Mouse (Mus musculus) embryonic facial prominence, embryonic 13.5 days (tissue): ENCODE measurements at regions not wholly inside any gene's neighbourhood (a gene's known extent, or its start where the extent isn't known, plus 50 kb on each side); places are given as distances from the start of the nearest gene placed in this dataset.

Source experiments
- ATAC-seq: fragments of 200-750 bp; cut with Nextera tagmentation; 2 replicates; pipeline ENCODE4 v1.8.0; 2017; ENCODE audit warnings: low read depth; ENCODE audit not compliant: insufficient number of reproducible peaks, insufficient read depth, low FRiP score, low TSS enrichment
- H3K27ac ChIP-seq: fragments of 300-500 bp; sonication (generic); 2 replicates; pipeline ENCODE4 v1.5.1; 2015; ENCODE audit warnings: moderate library complexity, mild to moderate bottlenecking, inconsistent platforms
- H3K27me3 ChIP-seq: fragments of 300-500 bp; sonication (generic); 2 replicates; pipeline ENCODE4 v1.6.1; 2015; ENCODE audit warnings: mild to moderate bottlenecking, inconsistent platforms
- H3K36me3 ChIP-seq: fragments of 300-500 bp; sonication (generic); 2 replicates; pipeline ENCODE4 v1.6.1; 2015; ENCODE audit warnings: mild to moderate bottlenecking, inconsistent platforms
- H3K4me1 ChIP-seq: fragments of 300-500 bp; sonication (generic); 2 replicates; pipeline ENCODE4 v1.6.1; 2015; ENCODE audit warnings: inconsistent platforms
- H3K4me2 ChIP-seq: fragments of 300-500 bp; sonication (generic); 2 replicates; pipeline ENCODE4 v1.6.1; 2015; ENCODE audit warnings: moderate library complexity, mild to moderate bottlenecking, inconsistent platforms
- H3K4me3 ChIP-seq: fragments of 300-500 bp; sonication (generic); 2 replicates; pipeline ENCODE4 v1.5.1; 2015; ENCODE audit warnings: mild to moderate bottlenecking, inconsistent platforms
- H3K9ac ChIP-seq: fragments of 300-500 bp; sonication (generic); 2 replicates; pipeline ENCODE4 v1.6.1; 2015; ENCODE audit warnings: mild to moderate bottlenecking, inconsistent platforms
- H3K9me3 ChIP-seq: fragments of 300-500 bp; sonication (generic); 2 replicates; pipeline ENCODE4 v1.6.1; 2016; ENCODE audit warnings: inconsistent platforms
- WGBS: fragments of 180-500 bp; shearing (Covaris S2); methylation state at CpG from one replicate; pipeline ENCODE4 v1.1.7; 2015; ENCODE audit warnings: mixed read lengths; 5-methylcytosine and 5-hydroxymethylcytosine counted together

GRCm38 (mm10) chr1:128798721-128799120, 206.6 kb upstream of the Cxcr4 start:
- 60% methylated on average over 4 of the region's 4 CpGs for WGBS
- Histone ChIP-seq H3K9ac (no peak overlapping the region), H3K4me1 (peaks cover 4% of the 10 kb centered on the region), H3K9me3 (peaks cover 2% of the 10 kb centered on the region; the same call in 1 of the 2 replicates), H3K36me3 (no peaks in the 10 kb centered on the region), H3K27ac (no peak overlapping the region), H3K27me3 (peaks cover 3% of the 10 kb centered on the region; the same call in 1 of the 2 replicates), H3K4me2 (no peak overlapping the region), H3K4me3 (no peak overlapping the region)
- ATAC-seq = no peak

GRCm38 (mm10) chr1:128795654-128796053, 203.6 kb upstream of the Cxcr4 start:
- H3K36me3 ChIP-seq = no peaks in the 10 kb centered on the region
- H3K27me3 ChIP-seq = no peaks in the 10 kb centered on the region
- no peak overlapping the region for H3K27ac ChIP-seq
- ATAC-seq = no peak
- H3K4me2 ChIP-seq = no peak overlapping the region
- H3K4me3 ChIP-seq = no peak overlapping the region
- no peaks in the 10 kb centered on the region for H3K4me1 ChIP-seq
- H3K9me3 ChIP-seq = peaks cover 2% of the 10 kb centered on the region; the same call in 1 of the 2 replicates
- WGBS = 73% methylated on average over 6 of the region's 6 CpGs
- no peak overlapping the region for H3K9ac ChIP-seq

- Histone ChIP-seq H3K4me3 (no peak overlapping the region), H3K36me3 (no peaks in the 10 kb centered on the region), H3K27ac (no peak overlapping the region), H3K4me1 (no peaks in the 10 kb centered on the region), H3K9me3 (no peaks in the 10 kb centered on the region), H3K9ac (no peak overlapping the region), H3K4me2 (no peak overlapping the region), H3K27me3 (no peaks in the 10 kb centered on the region)
- ATAC-seq = no peak
- WGBS = 88% methylated on average over 6 of the region's 6 CpGs
These were observed 198.8 kb upstream of the Cxcr4 start for GRCm38 (mm10) chr1:128790881-128791280.

GRCm38 (mm10) chr1:128789567-128790335, 197.7 kb upstream of the Cxcr4 start:
- Histone ChIP-seq H3K27ac (no peak overlapping the region), H3K4me2 (no peak overlapping the region), H3K9me3 (no peaks in the 10 kb centered on the region), H3K9ac (no peak overlapping the region), H3K27me3 (no peaks in the 10 kb centered on the region), H3K4me3 (no peak overlapping the region), H3K36me3 (no peaks in the 10 kb centered on the region), H3K4me1 (no peaks in the 10 kb centered on the region)
- 64% methylated on average over 3 of the region's 3 CpGs for WGBS
- ATAC-seq = no peak

GRCm38 (mm10) chr1:128788227-128788626, 196.1 kb upstream of the Cxcr4 start:
- H3K9ac ChIP-seq = no peak overlapping the region
- no peak overlapping the region for H3K27ac ChIP-seq
- no peaks in the 10 kb centered on the region for H3K9me3 ChIP-seq
- H3K4me1 ChIP-seq = no peaks in the 10 kb centered on the region
- H3K36me3 ChIP-seq = no peaks in the 10 kb centered on the region
- no peak overlapping the region for H3K4me2 ChIP-seq
- no peak overlapping the region for H3K4me3 ChIP-seq
- ATAC-seq = no peak
- H3K27me3 ChIP-seq = no peaks in the 10 kb centered on the region
- 65% methylated on average over 6 of the region's 6 CpGs for WGBS

- Histone ChIP-seq H3K4me2 (no peak overlapping the region), H3K9me3 (no peaks in the 10 kb centered on the region), H3K4me1 (no peaks in the 10 kb centered on the region), H3K27me3 (no peaks in the 10 kb centered on the region), H3K27ac (no peak overlapping the region), H3K9ac (no peak overlapping the region), H3K4me3 (no peak overlapping the region), H3K36me3 (no peaks in the 10 kb centered on the region)
- no peak for ATAC-seq
- 85% methylated on average over 14 of the region's 14 CpGs for WGBS
These were observed 195.0 kb upstream of the Cxcr4 start for GRCm38 (mm10) chr1:128786941-128787569.

GRCm38 (mm10) chr1:128782286-128782685, 190.2 kb upstream of the Cxcr4 start:
- H3K4me3 ChIP-seq = no peak overlapping the region
- H3K27me3 ChIP-seq = no peaks in the 10 kb centered on the region
- no peak for ATAC-seq
- H3K9me3 ChIP-seq = no peaks in the 10 kb centered on the region
- H3K36me3 ChIP-seq = no peaks in the 10 kb centered on the region
- no peak overlapping the region for H3K4me2 ChIP-seq
- no peak overlapping the region for H3K27ac ChIP-seq
- WGBS = 89% methylated on average over 2 of the region's 2 CpGs
- no peaks in the 10 kb centered on the region for H3K4me1 ChIP-seq
- H3K9ac ChIP-seq = no peak overlapping the region

GRCm38 (mm10) chr1:128781871-128782270, 189.8 kb upstream of the Cxcr4 start:
- H3K4me1 ChIP-seq = no peaks in the 10 kb centered on the region
- no peaks in the 10 kb centered on the region for H3K9me3 ChIP-seq
- no peak overlapping the region for H3K4me3 ChIP-seq
- no peak for ATAC-seq
- H3K4me2 ChIP-seq = no peak overlapping the region
- 79% methylated on average over 7 of the region's 7 CpGs for WGBS
- H3K36me3 ChIP-seq = no peaks in the 10 kb centered on the region
- no peak overlapping the region for H3K27ac ChIP-seq
- H3K9ac ChIP-seq = no peak overlapping the region
- H3K27me3 ChIP-seq = no peaks in the 10 kb centered on the region

- H3K4me2 ChIP-seq = no peak overlapping the region
- H3K27me3 ChIP-seq = no peaks in the 10 kb centered on the region
- no peaks in the 10 kb centered on the region for H3K4me1 ChIP-seq
- H3K4me3 ChIP-seq = no peak overlapping the region
- no peaks in the 10 kb centered on the region for H3K36me3 ChIP-seq
- no peak overlapping the region for H3K27ac ChIP-seq
- no peak for ATAC-seq
- no peaks in the 10 kb centered on the region for H3K9me3 ChIP-seq
- H3K9ac ChIP-seq = no peak overlapping the region
- WGBS = 89% methylated on average over 4 of the region's 4 CpGs
These were observed 189.2 kb upstream of the Cxcr4 start for GRCm38 (mm10) chr1:128781311-128781710.

GRCm38 (mm10) chr1:128779586-128780158, 187.6 kb upstream of the Cxcr4 start:
- no peak overlapping the region for H3K4me2 ChIP-seq
- 83% methylated on average over 5 of the region's 5 CpGs for WGBS
- no peak for ATAC-seq

GRCm38 (mm10) chr1:128772440-128772839, 180.3 kb upstream of the Cxcr4 start:
- Histone ChIP-seq H3K36me3 (no peaks in the 10 kb centered on the region), H3K4me2 (no peak overlapping the region), H3K4me3 (no peak overlapping the region), H3K4me1 (no peaks in the 10 kb centered on the region), H3K9me3 (no peaks in the 10 kb centered on the region), H3K9ac (no peak overlapping the region), H3K27me3 (no peaks in the 10 kb centered on the region), H3K27ac (no peak overlapping the region)
- WGBS = 81% methylated on average over 3 of the region's 3 CpGs
- ATAC-seq = no peak

More at GRCm38 (mm10) chr1:128779586-128780158, 187.6 kb upstream of the Cxcr4 start:
- no peaks in the 10 kb centered on the region for H3K36me3 ChIP-seq
- no peak overlapping the region for H3K27ac ChIP-seq
- H3K4me1 ChIP-seq = no peaks in the 10 kb centered on the region
- no peaks in the 10 kb centered on the region for H3K9me3 ChIP-seq
- no peak overlapping the region for H3K9ac ChIP-seq
- H3K4me3 ChIP-seq = no peak overlapping the region
- no peaks in the 10 kb centered on the region for H3K27me3 ChIP-seq

GRCm38 (mm10) chr1:128770786-128771185, 178.7 kb upstream of the Cxcr4 start:
- no peak overlapping the region for H3K9ac ChIP-seq
- H3K4me3 ChIP-seq = no peak overlapping the region
- H3K4me2 ChIP-seq = no peak overlapping the region
- H3K9me3 ChIP-seq = no peaks in the 10 kb centered on the region
- H3K27me3 ChIP-seq = no peaks in the 10 kb centered on the region
- 0 out of 2 replicates have a peak, but pooled peaks have one; percentile 43 for ATAC-seq
- H3K4me1 ChIP-seq = no peaks in the 10 kb centered on the region
- H3K36me3 ChIP-seq = no peaks in the 10 kb centered on the region
- WGBS = 85% methylated on average over 5 of the region's 5 CpGs
- no peak overlapping the region for H3K27ac ChIP-seq
